Mouse (Mus musculus): Measurements from ENCODE around the gene Col27a1. TPM values are rescaled to one million over a fixed set of nuclear protein-coding genes. Genes with fewer than 3 reads are reported as not detected.

Gene Col27a1
- total and polyA plus RNA-seq, 2 experiments, result 2.2 to 5.4 TPM

GRCm38 (mm10) chr4:63298191-63298590 lies 84.4 kb downstream of the Col27a1 start:
- Histone ChIP-seq H3K79me2 (ENCODE audit: control insufficient read depth, insufficient read depth, low read length) (no peaks in the 10 kb centered on the region), H3K36me3 (ENCODE audit: control insufficient read depth, insufficient read depth, low read length) (peaks cover 10% of the 10 kb centered on the region), H3K4me3 (ENCODE audit: insufficient read depth, low read depth, low read length) (no peak overlapping the region), H3K27ac (replicated peaks; ENCODE audit: insufficient read depth, low read depth, low read length) (no peak overlapping the region), H3K9ac (ENCODE audit: low read depth, low read length) (no peak overlapping the region), H3K4me1 (ENCODE audit: control insufficient read depth, insufficient read depth, low read length) (no peaks in the 10 kb centered on the region), H3K27me3 (ENCODE audit: control insufficient read depth, insufficient read depth, low read length) (no peaks in the 10 kb centered on the region)
- DNase-seq (ENCODE audit: extremely low read depth, low read depth, low spot score), result no peak
- 97% methylated on average over 8 of the region's 8 CpGs for WGBS
- TF ChIP-seq POLR2A (IDR thresholded peaks at IDR 0.05; ENCODE audit: extremely low read depth, insufficient read depth, low read length) (no peak), CTCF (IDR thresholded peaks at IDR 0.05; ENCODE audit: low read depth, low read length) (no peak)

GRCm38 (mm10) chr4:63302641-63303040 lies 88.8 kb downstream of the Col27a1 start:
- Histone ChIP-seq H3K27me3 (ENCODE audit: control insufficient read depth, insufficient read depth, low read length) (no peaks in the 10 kb centered on the region), H3K9ac (ENCODE audit: low read depth, low read length) (no peak overlapping the region), H3K4me3 (ENCODE audit: insufficient read depth, low read depth, low read length) (no peak overlapping the region), H3K36me3 (ENCODE audit: control insufficient read depth, insufficient read depth, low read length) (peaks cover 1% of the 10 kb centered on the region; the same call in 1 of the 2 replicates), H3K4me1 (ENCODE audit: control insufficient read depth, insufficient read depth, low read length) (no peaks in the 10 kb centered on the region), H3K27ac (replicated peaks; ENCODE audit: insufficient read depth, low read depth, low read length) (no peak overlapping the region), H3K79me2 (ENCODE audit: control insufficient read depth, insufficient read depth, low read length) (no peaks in the 10 kb centered on the region)
- DNase-seq (ENCODE audit: extremely low read depth, low read depth, low spot score), result no peak
- TF ChIP-seq POLR2A (IDR thresholded peaks at IDR 0.05; ENCODE audit: extremely low read depth, insufficient read depth, low read length) (no peak), CTCF (IDR thresholded peaks at IDR 0.05; ENCODE audit: low read depth, low read length) (no peak)
- WGBS, result 84% methylated on average over 4 of the region's 4 CpGs

GRCm38 (mm10) chr4:63307175-63308062 lies 93.6 kb downstream of the Col27a1 start:
- Histone ChIP-seq H3K36me3 (ENCODE audit: control insufficient read depth, insufficient read depth, low read length) (no peaks in the 10 kb centered on the region; the same call in 1 of the 2 replicates), H3K79me2 (ENCODE audit: control insufficient read depth, insufficient read depth, low read length) (no peaks in the 10 kb centered on the region), H3K9ac (ENCODE audit: low read depth, low read length) (no peak overlapping the region), H3K27ac (replicated peaks; ENCODE audit: insufficient read depth, low read depth, low read length) (no peak overlapping the region), H3K27me3 (ENCODE audit: control insufficient read depth, insufficient read depth, low read length) (no peaks in the 10 kb centered on the region), H3K4me1 (ENCODE audit: control insufficient read depth, insufficient read depth, low read length) (no peaks in the 10 kb centered on the region; the same call in 1 of the 2 replicates), H3K4me3 (ENCODE audit: insufficient read depth, low read depth, low read length) (no peak overlapping the region)
- 45% methylated on average over 21 of the region's 21 CpGs for WGBS
- no peak for TF ChIP-seq POLR2A (IDR thresholded peaks at IDR 0.05; ENCODE audit: extremely low read depth, insufficient read depth, low read length)
- peak; percentile 78 for TF ChIP-seq CTCF (IDR thresholded peaks at IDR 0.05; ENCODE audit: low read depth, low read length)
- peak; percentile 64 for DNase-seq (ENCODE audit: extremely low read depth, low read depth, low spot score)

- 89% methylated on average over 3 of the region's 3 CpGs for WGBS
- H3K79me2 ChIP-seq (ENCODE audit: control insufficient read depth, insufficient read depth, low read length), result no peaks in the 10 kb centered on the region
- no peak overlapping the region for H3K9ac ChIP-seq (ENCODE audit: low read depth, low read length)
- H3K4me3 ChIP-seq (ENCODE audit: insufficient read depth, low read depth, low read length), result no peak overlapping the region
- no peak for DNase-seq (ENCODE audit: extremely low read depth, low read depth, low spot score)
- TF ChIP-seq POLR2A (IDR thresholded peaks at IDR 0.05; ENCODE audit: extremely low read depth, insufficient read depth, low read length) (no peak), CTCF (IDR thresholded peaks at IDR 0.05; ENCODE audit: low read depth, low read length) (no peak)
- no peaks in the 10 kb centered on the region for H3K27me3 ChIP-seq (ENCODE audit: control insufficient read depth, insufficient read depth, low read length)
- no peaks in the 10 kb centered on the region; the same call in 1 of the 2 replicates for H3K36me3 ChIP-seq (ENCODE audit: control insufficient read depth, insufficient read depth, low read length)
- H3K27ac ChIP-seq (replicated peaks; ENCODE audit: insufficient read depth, low read depth, low read length), result no peak overlapping the region
- H3K4me1 ChIP-seq (ENCODE audit: control insufficient read depth, insufficient read depth, low read length), result no peaks in the 10 kb centered on the region; the same call in 1 of the 2 replicates
Measured at GRCm38 (mm10) chr4:63308316-63308715, 94.5 kb downstream of the Col27a1 start.

- H3K9ac ChIP-seq (ENCODE audit: low read depth, low read length), result no peak overlapping the region
- no peaks in the 10 kb centered on the region for H3K79me2 ChIP-seq (ENCODE audit: control insufficient read depth, insufficient read depth, low read length)
- DNase-seq (ENCODE audit: extremely low read depth, low read depth, low spot score), result no peak
- H3K4me3 ChIP-seq (ENCODE audit: insufficient read depth, low read depth, low read length), result no peak overlapping the region
- no peaks in the 10 kb centered on the region; the same call in 1 of the 2 replicates for H3K36me3 ChIP-seq (ENCODE audit: control insufficient read depth, insufficient read depth, low read length)
- WGBS, result 78% methylated on average over 10 of the region's 10 CpGs
- no peaks in the 10 kb centered on the region for H3K27me3 ChIP-seq (ENCODE audit: control insufficient read depth, insufficient read depth, low read length)
- H3K4me1 ChIP-seq (ENCODE audit: control insufficient read depth, insufficient read depth, low read length), result no peaks in the 10 kb centered on the region; the same call in 1 of the 2 replicates
- TF ChIP-seq CTCF (IDR thresholded peaks at IDR 0.05; ENCODE audit: low read depth, low read length), result no peak
- no peak overlapping the region for H3K27ac ChIP-seq (replicated peaks; ENCODE audit: insufficient read depth, low read depth, low read length)
Measured at GRCm38 (mm10) chr4:63310247-63310855, 96.5 kb downstream of the Col27a1 start.

Measured in liver, adult 2 months (tissue).